Mouse (Mus musculus): Measurements from ENCODE around the gene Gm49336.

DNA sequence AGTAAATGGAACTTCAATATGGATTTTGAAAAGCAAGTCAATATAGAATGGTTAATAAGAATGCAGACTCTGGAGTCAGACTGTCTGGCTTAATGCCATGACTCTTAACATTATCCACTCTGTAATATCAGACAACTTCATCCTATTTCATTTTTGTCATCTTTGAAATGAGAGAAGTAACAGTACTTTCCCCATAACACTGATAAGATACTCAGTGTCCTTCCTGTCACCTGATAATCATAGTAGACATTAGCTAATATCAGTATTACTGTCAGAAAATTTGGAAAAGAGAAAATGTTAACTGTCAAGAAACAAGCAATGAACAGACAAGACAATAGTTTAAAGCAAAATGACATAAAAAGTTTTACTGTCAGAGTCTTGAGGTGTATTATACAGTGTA lies 3.5 kb upstream of the Gm49336 start:
- TF ChIP-seq CTCF (conservative IDR thresholded peaks at IDR 0.05 in 1 of 2, IDR thresholded peaks at IDR 0.05 in 1 of 2; ENCODE audit: low read depth in 2 of 2, low read length in 2 of 2): no peak
- no peak for TF ChIP-seq POLR2A (IDR thresholded peaks at IDR 0.05; ENCODE audit: low read depth, low read length)
- TF ChIP-seq IRF4 (IDR thresholded peaks at IDR 0.05; ENCODE audit: low read depth, low read length): no peak
- no peak for TF ChIP-seq ZC3H11A (IDR thresholded peaks at IDR 0.05; ENCODE audit: low read depth, low read length)
- TF ChIP-seq NRF1 (IDR thresholded peaks at IDR 0.05; ENCODE audit: low read depth, low read length): no peak
- no peak for TF ChIP-seq ETS1 (conservative IDR thresholded peaks at IDR 0.05; ENCODE audit: low read depth, low read length)
- TF ChIP-seq GABPA (IDR thresholded peaks at IDR 0.05; ENCODE audit: insufficient replicate concordance, low read depth, low read length): no peak
- no peak for TF ChIP-seq E2F4 (IDR thresholded peaks at IDR 0.05; ENCODE audit: insufficient replicate concordance, low read depth, low read length)
- TF ChIP-seq RCOR1 (conservative IDR thresholded peaks at IDR 0.05; ENCODE audit: low read depth, low read length): no peak
- TF ChIP-seq ZNF384 (IDR thresholded peaks at IDR 0.05; ENCODE audit: low read depth, low read length): no peak
- no peak for TF ChIP-seq MXI1 (IDR thresholded peaks at IDR 0.05; ENCODE audit: low read depth, low read length)
- TF ChIP-seq MAX (IDR thresholded peaks at IDR 0.05; ENCODE audit: low read length): no peak
